Mouse (Mus musculus) embryonic facial prominence, embryonic 10.5 days (tissue): Measurements from ENCODE around the gene Fchsd2. TPM values are rescaled to one million over a fixed set of nuclear protein-coding genes. Genes with fewer than 3 reads are reported as not detected.
"Not testable (repeated sequence)": the region's sequence is repeated elsewhere in the genome, so short reads cannot be mapped to it uniquely, and the experiment has no call there.

Experiments used
- DNase-seq: peaks from one replicate; pipeline ENCODE4 v3.0.0-alpha.2; 2017; ENCODE audit warnings: low spot score
- H3K27ac ChIP-seq: fragments of 300-500 bp; sonication (generic); replicated peaks from 2 replicates; pipeline ENCODE4 v1.5.1; 2016; ENCODE audit warnings: mild to moderate bottlenecking
- H3K27me3 ChIP-seq: fragments of 300-500 bp; sonication (generic); replicated peaks from 2 replicates; pipeline ENCODE4 v1.6.1; 2016; ENCODE audit warnings: low read depth, mild to moderate bottlenecking; ENCODE audit not compliant: poor library complexity, severe bottlenecking
- H3K36me3 ChIP-seq: fragments of 300-500 bp; sonication (generic); replicated peaks from 2 replicates; pipeline ENCODE4 v1.6.1; 2016; ENCODE audit warnings: mild to moderate bottlenecking, moderate library complexity
- H3K4me1 ChIP-seq: fragments of 300-500 bp; sonication (generic); 2 replicates; pipeline ENCODE4 v1.6.1; 2016
- H3K4me3 ChIP-seq: fragments of 300-500 bp; sonication (generic); 2 replicates; pipeline ENCODE4 v1.5.1; 2016; ENCODE audit warnings: mild to moderate bottlenecking, moderate library complexity
- H3K9me3 ChIP-seq: fragments of 300-500 bp; sonication (generic); 2 replicates; pipeline ENCODE4 v1.6.1; 2016; ENCODE audit warnings: mild to moderate bottlenecking
- WGBS: fragments of 180-500 bp; shearing (Covaris S2); methylation state at CpG from one replicate; pipeline ENCODE4 v1.1.7; 2016; 5-methylcytosine and 5-hydroxymethylcytosine counted together
- polyA plus RNA-seq: library from polyadenylated mRNA; unstranded; fragments of >200 nt; fragmentation: Nextera tagmentation; extraction: Ambion mirVana; gene quantifications from 2 replicates; pipeline ENCODE4 v1.2.1, GENCODE M21; 2016

Gene Fchsd2
- polyA plus RNA-seq, 1 experiment from 2014 or later: 20.9 TPM

- Histone ChIP-seq H3K27me3 (no peaks in the 10 kb centered on the region), H3K4me1 (no peaks in the 10 kb centered on the region), H3K36me3 (peaks cover 3% of the 10 kb centered on the region; the same call in 1 of the 2 replicates), H3K27ac (no peak overlapping the region), H3K4me3 (no peak overlapping the region), H3K9me3 (no peaks in the 10 kb centered on the region)
- 90% methylated on average over 3 of the region's 3 CpGs for WGBS
- DNase-seq: no peak
Measured at GRCm38 (mm10) chr7:101130646-101131045, 38.0 kb downstream of the Fchsd2 start.

GRCm38 (mm10) chr7:101131281-101131680, 38.6 kb downstream of the Fchsd2 start:
- Histone ChIP-seq H3K36me3 (peaks cover 3% of the 10 kb centered on the region; the same call in 1 of the 2 replicates), H3K27me3 (no peaks in the 10 kb centered on the region), H3K4me1 (no peaks in the 10 kb centered on the region), H3K27ac (no peak overlapping the region), H3K4me3 (no peak overlapping the region), H3K9me3 (no peaks in the 10 kb centered on the region)
- WGBS: 80% methylated on average over 6 of the region's 6 CpGs
- no peak for DNase-seq

DNA sequence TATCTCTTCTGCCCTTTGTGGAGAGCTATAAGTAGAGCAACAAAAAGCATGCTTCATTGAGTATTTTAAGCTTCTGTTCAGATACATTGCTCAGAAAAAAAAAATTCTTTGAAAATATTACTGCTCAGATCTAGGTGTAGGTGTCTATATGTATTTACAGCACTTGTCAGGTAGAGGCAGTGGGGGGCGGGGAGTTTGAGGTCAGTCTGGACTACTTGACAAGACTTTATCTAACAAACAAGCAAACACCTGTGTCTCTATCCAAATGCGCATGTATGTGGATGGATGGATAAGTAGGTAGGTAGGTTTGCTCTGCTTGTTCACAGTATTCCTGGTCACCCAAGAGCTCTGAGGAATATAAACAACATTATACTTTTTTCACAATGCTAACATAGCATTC, 40.9 kb downstream of the Fchsd2 start:
- Histone ChIP-seq H3K4me1 (no peaks in the 10 kb centered on the region), H3K9me3 (no peaks in the 10 kb centered on the region), H3K36me3 (no peaks in the 10 kb centered on the region; the same call in 1 of the 2 replicates), H3K27me3 (no peaks in the 10 kb centered on the region), H3K27ac (no peak overlapping the region), H3K4me3 (no peak overlapping the region)
- 100% methylated on average over 2 of the region's 2 CpGs for WGBS
- no peak for DNase-seq

DNA sequence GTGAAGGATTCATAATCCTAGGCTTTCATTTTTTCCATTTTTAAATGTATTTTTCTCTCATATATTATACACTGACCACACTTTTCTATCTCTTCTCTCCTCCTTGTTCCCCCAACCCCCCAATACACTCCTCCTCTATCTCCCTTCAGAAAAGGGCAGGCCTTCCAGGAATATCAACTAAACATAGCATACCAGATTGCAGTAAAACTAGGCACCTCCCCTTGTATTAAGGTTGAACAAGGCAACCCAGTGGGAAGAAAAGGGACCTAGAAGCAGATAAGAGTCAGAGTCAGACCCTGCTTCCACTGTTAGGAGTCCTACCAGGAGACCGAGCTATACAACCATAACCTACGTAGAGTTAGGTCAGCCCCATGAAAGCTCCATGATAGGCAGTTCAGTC, 41.5 kb downstream of the Fchsd2 start:
- H3K9me3 ChIP-seq: no peaks in the 10 kb centered on the region
- no peak for DNase-seq
- H3K27ac ChIP-seq: no peak overlapping the region
- 94% methylated on average over 2 of the region's 2 CpGs for WGBS
- no peaks in the 10 kb centered on the region; the same call in 1 of the 2 replicates for H3K36me3 ChIP-seq
- no peaks in the 10 kb centered on the region for H3K27me3 ChIP-seq
- no peak overlapping the region for H3K4me3 ChIP-seq
- no peaks in the 10 kb centered on the region for H3K4me1 ChIP-seq

DNA sequence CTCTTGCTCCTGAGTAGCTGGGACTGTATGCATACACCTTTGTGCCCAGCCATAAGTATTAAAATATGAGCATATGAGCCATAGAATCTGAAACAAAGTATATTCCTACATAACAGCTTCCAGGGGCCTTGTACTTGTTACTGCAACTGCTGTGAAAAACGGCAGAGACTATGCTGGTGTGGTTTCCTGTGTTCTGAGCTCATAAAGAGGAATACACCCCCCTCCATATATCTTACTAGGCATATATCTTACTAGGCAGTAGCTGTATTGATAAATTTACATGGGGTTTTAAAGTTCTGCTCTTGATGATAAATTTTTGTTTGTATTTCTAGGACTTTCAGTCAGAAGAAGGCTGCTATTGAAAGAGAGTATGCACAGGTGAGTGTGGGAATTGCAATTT, 46.2 kb downstream of the Fchsd2 start:
- Histone ChIP-seq H3K27me3 (no peaks in the 10 kb centered on the region), H3K4me3 (no peak overlapping the region), H3K9me3 (no peaks in the 10 kb centered on the region), H3K27ac (no peak overlapping the region), H3K4me1 (no peaks in the 10 kb centered on the region), H3K36me3 (peaks cover 8% of the 10 kb centered on the region)
- WGBS: 82% methylated on average over 1 of the region's 1 CpGs
- no peak for DNase-seq

DNA sequence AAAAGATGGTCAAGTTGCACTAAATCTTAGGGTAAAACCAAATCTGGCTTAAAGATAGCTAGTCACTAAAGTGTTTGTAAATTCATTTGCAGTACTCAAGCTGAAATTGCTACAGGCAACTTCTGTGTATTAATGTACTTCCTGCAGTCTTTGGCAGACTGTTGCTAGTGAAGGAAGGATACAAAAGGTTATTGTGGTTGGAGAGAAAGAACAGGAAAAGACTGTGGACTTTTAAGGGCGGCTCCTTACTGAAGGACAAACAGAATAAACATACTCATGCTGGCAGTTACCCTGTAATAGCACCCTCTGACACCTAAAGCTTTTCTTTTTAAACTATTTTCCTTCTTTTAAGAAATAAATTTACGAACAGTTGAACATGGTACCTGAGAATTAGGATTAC, 50.2 kb downstream of the Fchsd2 start:
- Histone ChIP-seq H3K36me3 (peaks cover 10% of the 10 kb centered on the region), H3K27ac (no peak overlapping the region), H3K27me3 (no peaks in the 10 kb centered on the region), H3K4me3 (no peak overlapping the region), H3K4me1 (no peaks in the 10 kb centered on the region), H3K9me3 (no peaks in the 10 kb centered on the region)
- DNase-seq: no peak
- 55% methylated on average over 2 of the region's 2 CpGs for WGBS

GRCm38 (mm10) chr7:101144222-101144621, 51.6 kb downstream of the Fchsd2 start:
- no peaks in the 10 kb centered on the region for H3K27me3 ChIP-seq
- H3K36me3 ChIP-seq: peaks cover 11% of the 10 kb centered on the region
- H3K27ac ChIP-seq: no peak overlapping the region
- H3K4me1 ChIP-seq: no peaks in the 10 kb centered on the region
- DNase-seq: no peak
- no peaks in the 10 kb centered on the region for H3K9me3 ChIP-seq
- no peak overlapping the region for H3K4me3 ChIP-seq
- WGBS: 82% methylated on average over 2 of the region's 2 CpGs

DNA sequence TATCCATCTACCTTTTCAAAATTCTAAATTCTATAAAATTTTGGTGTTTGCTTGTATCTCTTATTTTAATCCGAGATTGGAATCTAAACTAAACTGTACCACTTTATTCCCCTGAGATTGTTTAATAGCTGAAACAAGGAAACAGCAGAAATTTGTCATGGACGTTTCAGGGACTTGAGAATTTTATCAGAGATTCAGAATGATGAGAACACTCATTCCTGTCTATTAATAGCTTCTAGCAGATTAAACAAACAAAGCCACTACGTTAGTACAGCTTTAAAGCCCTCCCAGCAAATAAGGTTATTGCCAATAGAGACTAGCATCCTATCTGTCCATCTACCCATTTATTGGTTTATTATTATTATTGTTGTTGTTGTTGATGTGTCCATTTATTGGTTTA, 56.4 kb downstream of the Fchsd2 start:
- no peaks in the 10 kb centered on the region for H3K27me3 ChIP-seq
- H3K9me3 ChIP-seq: no peaks in the 10 kb centered on the region
- H3K27ac ChIP-seq: no peak overlapping the region
- no peak overlapping the region for H3K4me3 ChIP-seq
- H3K4me1 ChIP-seq: no peaks in the 10 kb centered on the region
- H3K36me3 ChIP-seq: peaks cover 10% of the 10 kb centered on the region; the same call in 1 of the 2 replicates
- WGBS: 87% methylated on average over 3 of the region's 3 CpGs
- no peak for DNase-seq

GRCm38 (mm10) chr7:101154883-101155282, 62.2 kb downstream of the Fchsd2 start:
- not testable (repeated sequence) for H3K4me1 ChIP-seq, DNase-seq
- WGBS: 95% methylated on average over 15 of the region's 15 CpGs

GRCm38 (mm10) chr7:101155284-101155683, 62.6 kb downstream of the Fchsd2 start:
- Histone ChIP-seq H3K36me3 (0 out of 2 replicates have a peak, but pooled peaks cover 3% of the 10 kb centered on the region), H3K4me3 (no peak overlapping the region), H3K4me1 (no peaks in the 10 kb centered on the region), H3K27ac (no peak overlapping the region), H3K9me3 (no peaks in the 10 kb centered on the region), H3K27me3 (no peaks in the 10 kb centered on the region)
- 94% methylated on average over 3 of the region's 3 CpGs for WGBS
- DNase-seq: no peak

More at GRCm38 (mm10) chr7:101154883-101155282, 62.2 kb downstream of the Fchsd2 start:
- not testable (repeated sequence) for H3K4me3 ChIP-seq, H3K9me3 ChIP-seq, H3K27me3 ChIP-seq, H3K27ac ChIP-seq, H3K36me3 ChIP-seq

- 54% methylated on average over 2 of the region's 2 CpGs for WGBS
- Histone ChIP-seq H3K27me3 (no peaks in the 10 kb centered on the region), H3K9me3 (no peaks in the 10 kb centered on the region), H3K4me3 (no peak overlapping the region), H3K27ac (no peak overlapping the region), H3K4me1 (no peaks in the 10 kb centered on the region), H3K36me3 (no peaks in the 10 kb centered on the region)
- DNase-seq: no peak
Measured at GRCm38 (mm10) chr7:101160266-101160665, 67.6 kb downstream of the Fchsd2 start.

DNA sequence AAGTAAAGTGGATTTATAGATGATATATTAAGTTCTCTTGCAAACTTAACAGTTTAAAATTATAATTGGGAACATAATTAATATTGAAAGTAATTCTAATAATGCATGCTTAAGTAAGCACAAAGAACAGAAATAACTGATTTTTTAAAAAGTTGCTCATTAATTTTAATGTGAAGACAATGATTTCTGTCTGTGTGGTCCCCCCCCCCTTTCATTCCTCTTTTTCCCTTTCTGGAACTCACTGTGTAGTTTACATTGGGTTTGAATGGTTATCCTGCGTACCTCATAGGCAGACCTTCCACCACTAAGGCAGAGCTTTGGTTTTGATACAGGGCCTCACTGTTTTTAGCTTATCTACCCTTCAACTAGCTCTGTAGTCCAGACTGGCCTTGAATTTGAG, 70.1 kb downstream of the Fchsd2 start:
- H3K27me3 ChIP-seq: no peaks in the 10 kb centered on the region
- DNase-seq: no peak
- peaks cover 5% of the 10 kb centered on the region; the same call in 1 of the 2 replicates for H3K4me1 ChIP-seq
- no peak overlapping the region for H3K27ac ChIP-seq
- H3K4me3 ChIP-seq: no peak overlapping the region
- 96% methylated on average over 1 of the region's 1 CpGs for WGBS
- H3K36me3 ChIP-seq: no peaks in the 10 kb centered on the region; the same call in 1 of the 2 replicates
- no peaks in the 10 kb centered on the region for H3K9me3 ChIP-seq

DNA sequence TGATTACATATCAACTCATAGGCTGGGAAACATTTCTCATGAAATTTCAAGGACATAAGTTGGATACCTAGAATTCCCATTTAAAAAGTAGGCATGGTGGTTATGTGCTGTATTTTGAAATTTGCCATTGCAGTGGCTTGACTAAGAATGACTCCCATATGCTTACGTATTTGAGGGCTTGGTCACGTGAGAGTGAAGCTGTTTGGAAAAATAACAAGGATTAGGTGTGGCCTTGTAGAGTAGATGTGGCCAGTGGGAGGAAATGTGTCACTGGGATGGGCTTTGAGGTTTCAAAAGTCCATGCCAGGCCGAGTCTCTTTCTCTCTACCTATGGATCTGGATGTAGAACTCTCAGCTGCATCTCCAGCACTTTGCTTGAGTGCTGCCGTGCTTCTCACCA, 71.2 kb downstream of the Fchsd2 start:
- H3K27ac ChIP-seq: no peak overlapping the region
- DNase-seq: no peak
- no peaks in the 10 kb centered on the region for H3K9me3 ChIP-seq
- no peaks in the 10 kb centered on the region; the same call in 1 of the 2 replicates for H3K36me3 ChIP-seq
- no peak overlapping the region for H3K4me3 ChIP-seq
- no peaks in the 10 kb centered on the region for H3K27me3 ChIP-seq
- 83% methylated on average over 4 of the region's 4 CpGs for WGBS
- peaks cover 5% of the 10 kb centered on the region; the same call in 1 of the 2 replicates for H3K4me1 ChIP-seq
